Mouse (Mus musculus) stomach, embryonic 15.5 days (tissue): ENCODE measurements around the gene Otud4. TPM values are rescaled to one million over a fixed set of nuclear protein-coding genes. Genes with fewer than 3 reads are reported as not detected.
"Not testable (repeated sequence)": the region's sequence is repeated elsewhere in the genome, so short reads cannot be mapped to it uniquely, and the experiment has no call there.

ENCODE experiments used
- ATAC-seq: fragments of 200-750 bp; cut with Nextera tagmentation; 2 replicates; pipeline ENCODE4 v1.8.0; 2017; ENCODE audit warnings: low read depth, moderate number of reproducible peaks, moderate TSS enrichment; ENCODE audit not compliant: insufficient read depth, low FRiP score
- H3K27ac ChIP-seq: fragments of 300-500 bp; sonication (generic); 2 replicates; pipeline ENCODE4 v1.5.1; 2015; ENCODE audit warnings: mild to moderate bottlenecking, inconsistent platforms
- H3K27me3 ChIP-seq: fragments of 300-500 bp; sonication (generic); replicated peaks from 2 replicates; pipeline ENCODE4 v1.6.1; 2015; ENCODE audit warnings: inconsistent platforms
- H3K36me3 ChIP-seq: fragments of 300-500 bp; sonication (generic); 2 replicates; pipeline ENCODE4 v1.6.1; 2015; ENCODE audit warnings: inconsistent platforms
- H3K4me1 ChIP-seq: fragments of 300-500 bp; sonication (generic); 2 replicates; pipeline ENCODE4 v1.6.1; 2015; ENCODE audit warnings: inconsistent platforms
- H3K4me2 ChIP-seq: fragments of 300-500 bp; sonication (generic); 2 replicates; pipeline ENCODE4 v1.6.1; 2015; ENCODE audit warnings: mild to moderate bottlenecking, inconsistent platforms
- H3K4me3 ChIP-seq: fragments of 300-500 bp; sonication (generic); replicated peaks from 2 replicates; pipeline ENCODE4 v1.5.1; 2015; ENCODE audit warnings: inconsistent platforms
- H3K9ac ChIP-seq: fragments of 300-500 bp; sonication (generic); 2 replicates; pipeline ENCODE4 v1.6.1; 2015; ENCODE audit warnings: inconsistent platforms
- H3K9me3 ChIP-seq: fragments of 300-500 bp; sonication (generic); 2 replicates; pipeline ENCODE4 v1.6.1; 2016; ENCODE audit warnings: inconsistent platforms
- WGBS: fragments of 180-500 bp; shearing (Covaris S2); methylation state at CpG from one replicate; pipeline ENCODE4 v1.1.7; 2015; 5-methylcytosine and 5-hydroxymethylcytosine counted together
- polyA plus RNA-seq: library from polyadenylated mRNA; unstranded; fragments of >200 nt; fragmentation: Nextera tagmentation; extraction: Ambion mirVana; gene quantifications from 2 replicates; pipeline ENCODE4 v1.2.1, GENCODE M21; 2015

The Otud4 gene
- polyA plus RNA-seq, 1 experiment from 2014 or later: 13.3 TPM

GRCm38 (mm10) chr8:79641119-79641518 lies 1.7 kb downstream of the Otud4 start:
- peaks cover 5% of the 10 kb centered on the region for H3K36me3 ChIP-seq
- no peak overlapping the region for H3K27ac ChIP-seq
- no peaks in the 10 kb centered on the region for H3K9me3 ChIP-seq
- H3K4me3 ChIP-seq: peak overlapping the region; percentile 96
- H3K4me1 ChIP-seq: peaks cover 17% of the 10 kb centered on the region
- H3K4me2 ChIP-seq: peak overlapping the region; percentile 57
- no peak overlapping the region for H3K9ac ChIP-seq
- no peaks in the 10 kb centered on the region for H3K27me3 ChIP-seq
- whole genome bisulfite sequencing: 8% methylated on average over 1 of the region's 1 CpGs
- no peak for ATAC-seq

- no peak overlapping the region for H3K27ac ChIP-seq
- peaks cover 12% of the 10 kb centered on the region for H3K36me3 ChIP-seq
- WGBS: 93% methylated on average over 4 of the region's 4 CpGs
These were observed 10.2 kb downstream of the Otud4 start for GRCm38 (mm10) chr8:79649569-79649968.

GRCm38 (mm10) chr8:79650158-79650814 lies 10.9 kb downstream of the Otud4 start:
- Histone ChIP-seq H3K9me3 (no peaks in the 10 kb centered on the region), H3K27me3 (no peaks in the 10 kb centered on the region), H3K9ac (no peak overlapping the region), H3K4me1 (no peaks in the 10 kb centered on the region), H3K4me2 (no peak overlapping the region), H3K36me3 (peaks cover 16% of the 10 kb centered on the region), H3K4me3 (no peak overlapping the region), H3K27ac (no peak overlapping the region)
- ATAC-seq: no peak
- 87% methylated on average over 1 of the region's 1 CpGs for WGBS

More at GRCm38 (mm10) chr8:79649569-79649968, 10.2 kb downstream of the Otud4 start:
- H3K9ac ChIP-seq: no peak overlapping the region
- no peaks in the 10 kb centered on the region for H3K27me3 ChIP-seq
- no peaks in the 10 kb centered on the region for H3K9me3 ChIP-seq
- H3K4me2 ChIP-seq: no peak overlapping the region
- no peaks in the 10 kb centered on the region for H3K4me1 ChIP-seq
- H3K4me3 ChIP-seq: no peak overlapping the region
- no peak for ATAC-seq

- Histone ChIP-seq H3K27ac (no peak overlapping the region), H3K27me3 (no peaks in the 10 kb centered on the region), H3K4me1 (no peaks in the 10 kb centered on the region), H3K9me3 (no peaks in the 10 kb centered on the region), H3K4me3 (no peak overlapping the region), H3K4me2 (no peak overlapping the region), H3K36me3 (peaks cover 21% of the 10 kb centered on the region; the same call in 1 of the 2 replicates), H3K9ac (no peak overlapping the region)
- 85% methylated on average over 4 of the region's 4 CpGs for WGBS
- ATAC-seq: no peak
These were observed 14.3 kb downstream of the Otud4 start for GRCm38 (mm10) chr8:79653736-79654135.

- H3K4me3 ChIP-seq, H3K27ac ChIP-seq, ATAC-seq, H3K4me2 ChIP-seq, H3K4me1 ChIP-seq, H3K9ac ChIP-seq, H3K27me3 ChIP-seq, H3K9me3 ChIP-seq: not testable (repeated sequence)
- WGBS: 90% methylated on average over 4 of the region's 4 CpGs
- 0 out of 2 replicates have a peak, but pooled peaks cover 25% of the 10 kb centered on the region for H3K36me3 ChIP-seq
These were observed 19.3 kb downstream of the Otud4 start for GRCm38 (mm10) chr8:79658715-79659114.

- Histone ChIP-seq H3K27me3 (no peaks in the 10 kb centered on the region), H3K27ac (no peak overlapping the region), H3K4me3 (no peak overlapping the region), H3K9me3 (no peaks in the 10 kb centered on the region), H3K9ac (no peak overlapping the region), H3K4me2 (no peak overlapping the region), H3K4me1 (no peaks in the 10 kb centered on the region), H3K36me3 (peaks cover 19% of the 10 kb centered on the region)
- ATAC-seq: no peak
- 81% methylated on average over 4 of the region's 4 CpGs for WGBS
These were observed 37.0 kb downstream of the Otud4 start for GRCm38 (mm10) chr8:79676461-79676860.

- 65% methylated on average over 5 of the region's 5 CpGs for WGBS
- H3K9me3 ChIP-seq: no peaks in the 10 kb centered on the region
- H3K27me3 ChIP-seq: no peaks in the 10 kb centered on the region
- no peak overlapping the region for H3K4me3 ChIP-seq
- H3K36me3 ChIP-seq: peaks cover 10% of the 10 kb centered on the region
- H3K9ac ChIP-seq: no peak overlapping the region
- no peak overlapping the region for H3K27ac ChIP-seq
- ATAC-seq: no peak
- no peak overlapping the region for H3K4me2 ChIP-seq
- H3K4me1 ChIP-seq: no peaks in the 10 kb centered on the region
These were observed 39.6 kb downstream of the Otud4 start for GRCm38 (mm10) chr8:79679005-79679404.

- H3K4me2 ChIP-seq: peak overlapping the region; percentile 73
- peaks cover 11% of the 10 kb centered on the region for H3K36me3 ChIP-seq
- H3K4me1 ChIP-seq, H3K27me3 ChIP-seq, H3K27ac ChIP-seq, H3K9ac ChIP-seq, ATAC-seq, H3K9me3 ChIP-seq: not testable (repeated sequence)
- H3K4me3 ChIP-seq: peak overlapping the region; percentile 47
- WGBS: 42% methylated on average over 10 of the region's 10 CpGs
These were observed 40.7 kb downstream of the Otud4 start for GRCm38 (mm10) chr8:79680083-79680482.

GRCm38 (mm10) chr8:79680555-79680954 lies 41.1 kb downstream of the Otud4 start:
- 7% methylated on average over 34 of the region's 34 CpGs for WGBS
- peak; percentile 81 for ATAC-seq
- Histone ChIP-seq H3K4me1 (no peaks in the 10 kb centered on the region), H3K4me2 (peak overlapping the region; percentile 73), H3K4me3 (peak overlapping the region; percentile 47), H3K27me3 (no peaks in the 10 kb centered on the region), H3K9ac (peak overlapping the region; percentile 37; the same call in 1 of the 2 replicates), H3K36me3 (peaks cover 11% of the 10 kb centered on the region), H3K9me3 (no peaks in the 10 kb centered on the region), H3K27ac (no peak overlapping the region)

- no peaks in the 10 kb centered on the region for H3K4me1 ChIP-seq
- H3K27ac ChIP-seq: no peak overlapping the region
- peak overlapping the region; percentile 73 for H3K4me2 ChIP-seq
- no peaks in the 10 kb centered on the region for H3K27me3 ChIP-seq
- no peak for ATAC-seq
- peaks cover 11% of the 10 kb centered on the region for H3K36me3 ChIP-seq
- H3K9ac ChIP-seq: no peak overlapping the region
- no peaks in the 10 kb centered on the region for H3K9me3 ChIP-seq
- H3K4me3 ChIP-seq: peak overlapping the region; percentile 47
- WGBS: 33% methylated on average over 2 of the region's 2 CpGs
These were observed 41.5 kb downstream of the Otud4 start for GRCm38 (mm10) chr8:79680965-79681364.

GRCm38 (mm10) chr8:79685927-79686326 lies 46.5 kb downstream of the Otud4 start:
- peaks cover 43% of the 10 kb centered on the region for H3K36me3 ChIP-seq
- not testable (repeated sequence) for H3K27me3 ChIP-seq, H3K4me3 ChIP-seq, H3K4me2 ChIP-seq, H3K9ac ChIP-seq, H3K9me3 ChIP-seq, H3K27ac ChIP-seq, H3K4me1 ChIP-seq, ATAC-seq
- 93% methylated on average over 5 of the region's 5 CpGs for WGBS

- Histone ChIP-seq H3K9ac (no peak overlapping the region), H3K4me1 (no peaks in the 10 kb centered on the region), H3K4me2 (no peak overlapping the region), H3K4me3 (no peak overlapping the region), H3K27ac (no peak overlapping the region), H3K27me3 (no peaks in the 10 kb centered on the region), H3K36me3 (peaks cover 47% of the 10 kb centered on the region), H3K9me3 (no peaks in the 10 kb centered on the region)
- 80% methylated on average over 2 of the region's 2 CpGs for WGBS
- no peak for ATAC-seq
These were observed 53.1 kb downstream of the Otud4 start for GRCm38 (mm10) chr8:79692531-79692930.

GRCm38 (mm10) chr8:79706687-79707086 lies 67.3 kb downstream of the Otud4 start:
- Histone ChIP-seq H3K27me3 (no peaks in the 10 kb centered on the region), H3K27ac (no peak overlapping the region), H3K9me3 (no peaks in the 10 kb centered on the region), H3K36me3 (peaks cover 27% of the 10 kb centered on the region), H3K4me3 (no peak overlapping the region), H3K4me1 (no peaks in the 10 kb centered on the region), H3K9ac (no peak overlapping the region), H3K4me2 (no peak overlapping the region)
- WGBS: 92% methylated on average over 3 of the region's 3 CpGs
- ATAC-seq: no peak
